Mouse (Mus musculus): ENCODE measurements around the gene Cdkn2aipnl.

Cdkn2aipnl gene

GRCm38 (mm10) chr11:52011011-52011410 lies 43.5 kb downstream of the Cdkn2aipnl start:
- no peak for DNase-seq

- no peak for DNase-seq
These were observed 44.1 kb downstream of the Cdkn2aipnl start for GRCm38 (mm10) chr11:52011541-52011940.

GRCm38 (mm10) chr11:52018217-52018616 lies 50.8 kb downstream of the Cdkn2aipnl start:
- no peak for DNase-seq

Data from cerebellum, adult 11-12 months (tissue).